Mouse (Mus musculus): ENCODE measurements at regions not wholly inside any gene's neighbourhood (a gene's known extent, or its start where the extent isn't known, plus 50 kb on each side); places are given as distances from the start of the nearest gene placed in this dataset.
A peak's percentile ranks its signal among the peaks of the same experiment; 100 is the strongest.
"Not testable (repeated sequence)": the region's sequence is repeated elsewhere in the genome, so short reads cannot be mapped to it uniquely, and the experiment has no call there.

GRCm38 (mm10) chrX:103532620-103533199 lies 97.7 kb upstream of the Zcchc13 start:
- peak; percentile 81 for ATAC-seq (ENCODE audit: low read depth)

GRCm38 (mm10) chrX:103533306-103533705 lies 97.1 kb upstream of the Zcchc13 start:
- no peak overlapping the region for H3K9ac ChIP-seq (ENCODE audit: low read length)
- no peaks in the 10 kb centered on the region for H3K27me3 ChIP-seq (ENCODE audit: control insufficient read depth, insufficient read depth, low read depth, low read length)
- H3K4me2 ChIP-seq (ENCODE audit: low read depth, low read length) = no peak overlapping the region
- 24% methylated on average over 11 of the region's 11 CpGs for WGBS
- no peak overlapping the region for H3K4me3 ChIP-seq (ENCODE audit: low read length)
- H3K9me3 ChIP-seq (ENCODE audit: control insufficient read depth, low read length) = no peaks in the 10 kb centered on the region
- H3K27ac ChIP-seq (ENCODE audit: low read length) = 0 out of 2 replicates have a peak overlapping the region, but pooled peaks have one; percentile 16
- no peaks in the 10 kb centered on the region for H3K36me3 ChIP-seq (ENCODE audit: control insufficient read depth, insufficient read depth, low read length)
- H3K4me1 ChIP-seq (replicated peaks; ENCODE audit: control insufficient read depth, insufficient read depth, low read length) = no peaks in the 10 kb centered on the region
- ATAC-seq (ENCODE audit: low read depth) = no peak

More at GRCm38 (mm10) chrX:103532620-103533199, 97.7 kb upstream of the Zcchc13 start:
- not testable (repeated sequence) for H3K9ac ChIP-seq (ENCODE audit: low read length); H3K4me2 ChIP-seq (ENCODE audit: low read depth, low read length); H3K27me3 ChIP-seq (ENCODE audit: control insufficient read depth, insufficient read depth, low read depth, low read length); H3K4me1 ChIP-seq (replicated peaks; ENCODE audit: control insufficient read depth, insufficient read depth, low read length); H3K9me3 ChIP-seq (ENCODE audit: control insufficient read depth, low read length); H3K27ac ChIP-seq (ENCODE audit: low read length); H3K4me3 ChIP-seq (ENCODE audit: low read length); H3K36me3 ChIP-seq (ENCODE audit: control insufficient read depth, insufficient read depth, low read length)
- 57% methylated on average over 1 of the region's 2 CpGs for WGBS

GRCm38 (mm10) chrX:103533831-103534230 lies 96.6 kb upstream of the Zcchc13 start:
- H3K4me2 ChIP-seq (ENCODE audit: low read depth, low read length) = no peak overlapping the region
- no peak overlapping the region for H3K9ac ChIP-seq (ENCODE audit: low read length)
- no peak for ATAC-seq (ENCODE audit: low read depth)
- H3K27ac ChIP-seq (ENCODE audit: low read length) = no peak overlapping the region
- H3K36me3 ChIP-seq (ENCODE audit: control insufficient read depth, insufficient read depth, low read length) = no peaks in the 10 kb centered on the region
- no peak overlapping the region for H3K4me3 ChIP-seq (ENCODE audit: low read length)
- no peaks in the 10 kb centered on the region for H3K4me1 ChIP-seq (replicated peaks; ENCODE audit: control insufficient read depth, insufficient read depth, low read length)
- no peaks in the 10 kb centered on the region for H3K27me3 ChIP-seq (ENCODE audit: control insufficient read depth, insufficient read depth, low read depth, low read length)
- WGBS = 28% methylated on average over 1 of the region's 1 CpGs
- no peaks in the 10 kb centered on the region for H3K9me3 ChIP-seq (ENCODE audit: control insufficient read depth, low read length)

- Histone ChIP-seq H3K9me3 (ENCODE audit: control insufficient read depth, low read length) (no peaks in the 10 kb centered on the region), H3K4me2 (ENCODE audit: low read depth, low read length) (no peak overlapping the region), H3K27ac (ENCODE audit: low read length) (no peak overlapping the region), H3K4me3 (ENCODE audit: low read length) (no peak overlapping the region), H3K9ac (ENCODE audit: low read length) (no peak overlapping the region), H3K27me3 (ENCODE audit: control insufficient read depth, insufficient read depth, low read depth, low read length) (no peaks in the 10 kb centered on the region), H3K4me1 (replicated peaks; ENCODE audit: control insufficient read depth, insufficient read depth, low read length) (peaks cover 4% of the 10 kb centered on the region; the same call in 1 of the 2 replicates), H3K36me3 (ENCODE audit: control insufficient read depth, insufficient read depth, low read length) (no peaks in the 10 kb centered on the region)
- 52% methylated on average over 5 of the region's 5 CpGs for WGBS
- ATAC-seq (ENCODE audit: low read depth) = no peak
Observed at GRCm38 (mm10) chrX:103546490-103547202, 83.7 kb upstream of the Zcchc13 start.

GRCm38 (mm10) chrX:103551304-103551703 lies 79.1 kb upstream of the Zcchc13 start:
- H3K4me2 ChIP-seq (ENCODE audit: low read depth, low read length) = no peak overlapping the region
- ATAC-seq (ENCODE audit: low read depth) = peak; percentile 92
- H3K36me3 ChIP-seq (ENCODE audit: control insufficient read depth, insufficient read depth, low read length) = no peaks in the 10 kb centered on the region
- no peak overlapping the region for H3K4me3 ChIP-seq (ENCODE audit: low read length)
- H3K9me3 ChIP-seq (ENCODE audit: control insufficient read depth, low read length) = no peaks in the 10 kb centered on the region
- H3K4me1 ChIP-seq (replicated peaks; ENCODE audit: control insufficient read depth, insufficient read depth, low read length) = peaks cover 8% of the 10 kb centered on the region
- no peak overlapping the region for H3K9ac ChIP-seq (ENCODE audit: low read length)
- no peaks in the 10 kb centered on the region for H3K27me3 ChIP-seq (ENCODE audit: control insufficient read depth, insufficient read depth, low read depth, low read length)
- WGBS = 52% methylated on average over 14 of the region's 14 CpGs
- H3K27ac ChIP-seq (ENCODE audit: low read length) = peak overlapping the region; percentile 69

GRCm38 (mm10) chrX:103553196-103553595 lies 77.2 kb upstream of the Zcchc13 start:
- Histone ChIP-seq H3K27ac (ENCODE audit: low read length) (no peak overlapping the region), H3K4me3 (ENCODE audit: low read length) (no peak overlapping the region), H3K9ac (ENCODE audit: low read length) (no peak overlapping the region), H3K4me2 (ENCODE audit: low read depth, low read length) (no peak overlapping the region), H3K4me1 (replicated peaks; ENCODE audit: control insufficient read depth, insufficient read depth, low read length) (peaks cover 23% of the 10 kb centered on the region), H3K27me3 (ENCODE audit: control insufficient read depth, insufficient read depth, low read depth, low read length) (no peaks in the 10 kb centered on the region), H3K9me3 (ENCODE audit: control insufficient read depth, low read length) (no peaks in the 10 kb centered on the region), H3K36me3 (ENCODE audit: control insufficient read depth, insufficient read depth, low read length) (no peaks in the 10 kb centered on the region)
- no peak for ATAC-seq (ENCODE audit: low read depth)
- 91% methylated on average over 3 of the region's 3 CpGs for WGBS

GRCm38 (mm10) chrX:103553605-103554004 lies 76.8 kb upstream of the Zcchc13 start:
- WGBS = 83% methylated on average over 3 of the region's 3 CpGs
- H3K27ac ChIP-seq (ENCODE audit: low read length) = no peak overlapping the region
- H3K4me2 ChIP-seq (ENCODE audit: low read depth, low read length) = no peak overlapping the region
- H3K27me3 ChIP-seq (ENCODE audit: control insufficient read depth, insufficient read depth, low read depth, low read length) = no peaks in the 10 kb centered on the region
- ATAC-seq (ENCODE audit: low read depth) = no peak
- no peaks in the 10 kb centered on the region for H3K36me3 ChIP-seq (ENCODE audit: control insufficient read depth, insufficient read depth, low read length)
- H3K9me3 ChIP-seq (ENCODE audit: control insufficient read depth, low read length) = no peaks in the 10 kb centered on the region
- H3K4me3 ChIP-seq (ENCODE audit: low read length) = no peak overlapping the region
- H3K9ac ChIP-seq (ENCODE audit: low read length) = no peak overlapping the region
- H3K4me1 ChIP-seq (replicated peaks; ENCODE audit: control insufficient read depth, insufficient read depth, low read length) = peaks cover 23% of the 10 kb centered on the region

- peak overlapping the region; percentile 81 for H3K27ac ChIP-seq (ENCODE audit: low read length)
- peak; percentile 68 for ATAC-seq (ENCODE audit: low read depth)
- not testable (repeated sequence) for H3K9me3 ChIP-seq (ENCODE audit: control insufficient read depth, low read length); H3K4me2 ChIP-seq (ENCODE audit: low read depth, low read length); H3K27me3 ChIP-seq (ENCODE audit: control insufficient read depth, insufficient read depth, low read depth, low read length); H3K4me3 ChIP-seq (ENCODE audit: low read length); H3K9ac ChIP-seq (ENCODE audit: low read length); H3K36me3 ChIP-seq (ENCODE audit: control insufficient read depth, insufficient read depth, low read length)
- WGBS = 39% methylated on average over 4 of the region's 5 CpGs
- peaks cover 23% of the 10 kb centered on the region for H3K4me1 ChIP-seq (replicated peaks; ENCODE audit: control insufficient read depth, insufficient read depth, low read length)
Observed at GRCm38 (mm10) chrX:103555041-103555986, 75.1 kb upstream of the Zcchc13 start.

GRCm38 (mm10) chrX:103556046-103556445 lies 74.3 kb upstream of the Zcchc13 start:
- WGBS = 60% methylated on average over 4 of the region's 4 CpGs
- Histone ChIP-seq H3K27me3 (ENCODE audit: control insufficient read depth, insufficient read depth, low read depth, low read length) (no peaks in the 10 kb centered on the region), H3K4me1 (replicated peaks; ENCODE audit: control insufficient read depth, insufficient read depth, low read length) (peaks cover 21% of the 10 kb centered on the region), H3K27ac (ENCODE audit: low read length) (peak overlapping the region; percentile 81), H3K9ac (ENCODE audit: low read length) (0 out of 2 replicates have a peak overlapping the region, but pooled peaks have one; percentile 5), H3K9me3 (ENCODE audit: control insufficient read depth, low read length) (no peaks in the 10 kb centered on the region), H3K4me3 (ENCODE audit: low read length) (no peak overlapping the region), H3K4me2 (ENCODE audit: low read depth, low read length) (no peak overlapping the region), H3K36me3 (ENCODE audit: control insufficient read depth, insufficient read depth, low read length) (no peaks in the 10 kb centered on the region)
- no peak for ATAC-seq (ENCODE audit: low read depth)
